Mouse (Mus musculus) urinary bladder, adult 2 months (tissue): ENCODE data around the gene Wdr1. TPM values are rescaled to one million over a fixed set of nuclear protein-coding genes. Genes with fewer than 3 reads are reported as not detected.
"Not testable (repeated sequence)": the region's sequence is repeated elsewhere in the genome, so short reads cannot be mapped to it uniquely, and the experiment has no call there.

ENCODE experiments used
- DNase-seq: peaks from one replicate; pipeline ENCODE4 v3.0.0; 2022; ENCODE audit warnings: low spot score
- polyA plus RNA-seq: library from polyadenylated mRNA; depleted of rRNA; stranded (reverse); fragments of >200 nt; gene quantifications from 2 replicates; pipeline ENCODE4 v1.2.3, GENCODE M21; 2012; rRNA removed

Gene Wdr1
- 279 and 284 TPM in 2 replicates for polyA plus RNA-seq

GRCm38 (mm10) chr5:38563121-38563520 lies at the start of gene Wdr1:
Wdr1 (minus strand) TSS chr5:38563221.
- no peak for DNase-seq

- DNase-seq, result no peak
These were observed 48.1 kb upstream of the Wdr1 start for GRCm38 (mm10) chr5:38611118-38611517.

- not testable (repeated sequence) for DNase-seq
These were observed 45.2 kb upstream of the Wdr1 start for GRCm38 (mm10) chr5:38608219-38608618.

- no peak for DNase-seq
These were observed 35.8 kb upstream of the Wdr1 start for GRCm38 (mm10) chr5:38598647-38599304.

GRCm38 (mm10) chr5:38588924-38589323 lies 25.9 kb upstream of the Wdr1 start:
- DNase-seq, result no peak

- no peak for DNase-seq
These were observed 22.4 kb upstream of the Wdr1 start for GRCm38 (mm10) chr5:38585450-38585849.

GRCm38 (mm10) chr5:38583026-38583425 lies 20.0 kb upstream of the Wdr1 start:
- DNase-seq, result no peak

GRCm38 (mm10) chr5:38580703-38581102 lies 17.7 kb upstream of the Wdr1 start:
- DNase-seq, result no peak

- DNase-seq, result no peak
These were observed 7.9 kb upstream of the Wdr1 start for GRCm38 (mm10) chr5:38570876-38571275.

GRCm38 (mm10) chr5:38568652-38569051 lies 5.6 kb upstream of the Wdr1 start:
- no peak for DNase-seq

GRCm38 (mm10) chr5:38564831-38565230 lies 1.8 kb upstream of the Wdr1 start:
- DNase-seq, result no peak

GRCm38 (mm10) chr5:38561426-38562024 lies 1.5 kb downstream of the Wdr1 start:
- peak; percentile 99 for DNase-seq

GRCm38 (mm10) chr5:38560586-38561425 lies 2.2 kb downstream of the Wdr1 start:
- no peak for DNase-seq

- DNase-seq, result no peak
These were observed 4.2 kb downstream of the Wdr1 start for GRCm38 (mm10) chr5:38558831-38559230.

GRCm38 (mm10) chr5:38557811-38558210 lies 5.2 kb downstream of the Wdr1 start:
- DNase-seq, result no peak

- no peak for DNase-seq
These were observed 6.6 kb downstream of the Wdr1 start for GRCm38 (mm10) chr5:38556406-38556805.

GRCm38 (mm10) chr5:38553953-38554352 lies 9.1 kb downstream of the Wdr1 start:
- DNase-seq, result no peak

GRCm38 (mm10) chr5:38553491-38553890 lies 9.5 kb downstream of the Wdr1 start:
- no peak for DNase-seq

- DNase-seq, result no peak
These were observed 10.4 kb downstream of the Wdr1 start for GRCm38 (mm10) chr5:38552615-38553014.

- no peak for DNase-seq
These were observed 12.7 kb downstream of the Wdr1 start for GRCm38 (mm10) chr5:38550221-38550768.

GRCm38 (mm10) chr5:38549461-38549909 lies 13.5 kb downstream of the Wdr1 start:
- no peak for DNase-seq

GRCm38 (mm10) chr5:38547375-38547774 lies 15.6 kb downstream of the Wdr1 start:
- DNase-seq, result no peak
